Mouse (Mus musculus): Measurements from ENCODE around the gene Mtrf1l. TPM values are rescaled to one million over a fixed set of nuclear protein-coding genes. Genes with fewer than 3 reads are reported as not detected.

Mtrf1l gene
- polyA plus RNA-seq, 1 experiment from 2014 or later: 18.0 TPM

DNA sequence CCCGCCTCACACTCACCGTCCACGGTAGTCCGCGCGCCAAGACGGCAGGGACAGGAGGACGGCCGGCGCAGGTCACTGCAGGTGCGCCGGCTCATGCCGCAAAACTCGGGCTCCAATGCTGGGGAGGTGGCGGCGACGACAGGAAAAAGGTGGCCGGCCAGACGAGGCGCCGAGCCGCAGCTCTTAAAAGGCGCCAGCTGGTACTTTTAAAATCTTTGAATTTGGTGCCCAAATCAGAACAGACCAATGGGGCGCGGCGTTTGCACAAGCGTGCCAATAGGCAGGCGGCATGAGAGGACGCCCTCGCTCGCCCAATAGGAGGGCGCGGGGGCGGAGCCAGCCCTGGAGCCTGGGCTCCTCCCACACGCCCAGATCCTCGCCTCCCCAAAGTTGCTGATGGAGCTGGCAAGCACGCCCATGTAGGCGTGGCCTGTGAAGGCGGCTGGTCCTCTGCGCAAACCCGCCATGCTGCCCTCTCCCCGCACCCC, 18.4 kb downstream of the Mtrf1l start, which contains the start of gene Fbxo5:
Fbxo5 (minus strand) TSS at position 358 of the 488 bp plus-strand sequence.
- DNase-seq (ENCODE audit: low spot score): peak; percentile 99

DNA sequence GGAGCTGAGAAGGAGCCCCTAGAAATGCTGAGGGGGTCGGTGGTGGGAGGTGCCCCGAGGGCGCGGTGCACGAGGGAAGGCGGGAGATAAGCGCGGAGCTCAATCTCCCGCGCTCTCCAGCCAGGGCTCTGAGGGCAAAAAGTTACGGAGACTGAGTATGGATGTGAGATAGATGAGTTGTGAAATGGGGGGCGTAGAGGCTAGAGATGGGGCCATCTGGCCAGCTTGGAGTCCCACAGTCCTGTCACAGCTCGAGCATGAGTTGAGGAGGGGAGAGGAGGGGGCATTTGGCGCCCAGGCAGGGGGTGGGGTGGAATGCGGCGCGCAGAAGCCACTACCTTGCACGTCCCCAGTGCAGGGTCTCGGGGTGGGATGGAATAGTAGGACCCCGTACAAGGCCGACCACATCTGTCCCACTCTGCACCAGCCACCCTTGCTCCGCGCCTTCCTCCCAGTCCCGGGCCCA, 19.0 kb downstream of the Mtrf1l start:
- peak; percentile 45 for DNase-seq (ENCODE audit: low spot score)

DNA sequence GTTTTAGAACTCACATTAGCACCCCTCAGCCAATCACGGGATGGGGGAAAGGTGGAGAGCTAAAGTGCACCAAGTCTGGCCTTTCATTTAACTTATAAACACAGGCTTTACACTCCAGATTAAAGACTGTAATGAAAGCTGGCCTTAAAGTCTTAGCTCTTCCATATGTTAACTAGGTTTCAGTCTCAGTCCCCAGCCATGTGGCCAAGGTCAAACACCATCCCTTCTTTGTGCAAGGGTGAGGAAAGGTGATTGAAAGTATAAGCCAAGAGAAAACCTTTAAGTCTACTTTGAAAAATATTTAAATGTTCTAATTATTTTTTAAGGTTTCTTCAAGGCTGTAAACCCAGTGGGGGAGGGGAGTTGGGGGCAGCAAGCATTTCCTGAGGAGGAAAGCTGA, 20.0 kb downstream of the Mtrf1l start:
- no peak for DNase-seq (ENCODE audit: low spot score)

DNA sequence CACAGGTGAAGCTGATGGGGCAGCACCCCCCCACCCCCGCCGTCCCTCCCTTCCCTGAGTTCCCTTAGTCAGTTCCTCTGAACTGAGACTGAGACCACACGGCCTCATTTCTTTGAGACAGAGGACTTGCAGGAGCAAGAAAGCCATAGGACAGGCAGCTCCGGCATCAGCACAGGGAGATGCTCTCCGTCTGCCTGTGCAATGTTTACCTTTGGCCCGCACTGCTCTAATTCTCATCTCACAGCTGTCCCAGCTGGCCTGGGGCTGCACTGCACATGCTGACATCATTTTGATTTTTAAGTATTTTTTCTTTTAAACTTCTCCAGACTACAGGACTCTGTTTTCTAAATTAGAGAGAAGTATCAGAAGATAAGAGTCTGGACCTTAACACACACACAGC, 20.8 kb downstream of the Mtrf1l start:
- DNase-seq (ENCODE audit: low spot score): no peak

DNA sequence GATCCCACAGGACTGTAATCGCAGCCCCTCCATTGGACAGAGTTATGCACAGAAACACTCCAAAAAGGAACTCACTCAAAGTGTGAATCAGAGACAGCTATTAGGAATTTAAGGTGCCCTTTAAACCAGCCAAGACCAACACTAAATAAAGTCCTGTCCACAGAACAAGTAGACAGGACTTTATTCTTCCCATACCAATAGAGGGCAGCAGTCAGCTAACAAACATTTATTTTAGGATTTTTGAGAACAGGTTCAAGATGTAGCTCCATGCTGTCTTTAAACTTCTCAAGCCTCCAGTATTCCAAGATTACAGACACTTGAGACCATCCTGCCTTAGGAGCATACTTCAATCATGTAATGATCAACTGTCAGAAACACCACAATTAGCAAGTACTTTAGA, 23.2 kb downstream of the Mtrf1l start:
- peak; percentile 52 for DNase-seq (ENCODE audit: low spot score)

DNA sequence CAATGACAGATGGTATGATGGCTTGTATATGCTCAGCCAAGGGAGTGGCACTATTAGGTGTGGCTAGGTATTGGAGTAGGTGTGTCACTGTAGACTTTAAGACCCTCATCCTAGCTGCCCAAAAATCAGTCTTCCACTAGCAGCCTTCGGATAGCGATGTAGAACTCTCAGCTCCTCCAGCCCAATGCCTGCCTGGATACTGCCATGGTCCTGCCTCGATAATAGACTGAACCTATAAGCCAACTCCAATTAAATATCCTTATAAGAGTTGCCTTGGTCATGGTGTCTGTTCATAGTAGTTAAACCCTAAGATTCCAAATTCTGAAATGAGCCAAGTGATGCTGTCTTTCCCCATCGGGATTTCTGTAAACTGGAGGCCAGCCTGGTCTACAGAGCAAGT, 25.6 kb downstream of the Mtrf1l start:
- no peak for DNase-seq (ENCODE audit: low spot score)

DNA sequence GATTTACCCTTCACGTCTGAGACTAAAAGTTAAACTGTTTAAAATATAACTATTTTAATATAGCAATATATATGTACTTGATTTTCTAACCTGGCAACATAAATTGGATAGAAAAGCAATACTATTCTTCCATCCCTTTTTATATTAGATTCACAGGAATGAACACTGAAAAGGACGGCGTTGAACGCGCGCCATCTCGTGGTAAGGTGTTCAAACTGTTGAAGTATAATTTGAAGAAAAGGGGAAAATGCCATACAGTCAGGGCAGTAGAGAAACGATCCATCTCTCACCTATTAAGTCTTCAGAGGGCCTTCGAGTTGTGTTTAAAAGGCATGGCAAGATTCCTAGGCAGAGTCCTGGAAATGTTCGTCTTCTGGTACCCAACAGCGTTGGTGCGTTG, 33.1 kb downstream of the Mtrf1l start:
- peak; percentile 22 for DNase-seq (ENCODE audit: low spot score)

DNA sequence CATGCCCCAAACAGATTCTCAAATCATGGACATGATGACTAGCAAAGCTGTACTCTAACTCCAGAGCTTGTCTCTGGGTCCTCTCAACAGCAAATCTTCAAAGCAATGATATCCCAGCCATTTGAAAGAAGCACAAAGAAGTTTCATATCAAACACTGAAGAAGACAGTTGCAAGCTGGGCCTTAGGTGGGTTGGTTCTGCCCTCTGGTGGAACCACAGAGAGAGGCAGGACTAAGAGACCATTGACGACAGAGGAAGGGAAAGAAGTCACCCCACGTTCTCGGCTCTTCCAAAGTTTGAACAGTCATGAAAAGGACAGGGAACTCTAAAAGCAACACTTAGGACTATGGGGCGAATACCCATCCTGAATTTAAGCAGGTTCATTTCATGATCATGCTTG, 36.8 kb downstream of the Mtrf1l start:
- DNase-seq (ENCODE audit: low spot score): peak; percentile 33

Other genes with a start within 250 kb of the Mtrf1l start
- 1.3 and 1.5 TPM in 2 replicates for gene Myct1, start 230.1 kb downstream of the Mtrf1l start, polyA plus RNA-seq (2015; fragmentation: Nextera tagmentation; extraction: Ambion mirVana)
- 0.32 and 0.51 TPM in 2 replicates for gene Vip, start 184.7 kb downstream of the Mtrf1l start, polyA plus RNA-seq (2015; fragmentation: Nextera tagmentation; extraction: Ambion mirVana)
- gene Fbxo5, start 18.3 kb downstream of the Mtrf1l start, polyA plus RNA-seq (2015; fragmentation: Nextera tagmentation; extraction: Ambion mirVana): 112 and 116 TPM in 2 replicates
- 1.5 and 2.1 TPM in 2 replicates for gene Rgs17, start 98.5 kb upstream of the Mtrf1l start, polyA plus RNA-seq (2015; fragmentation: Nextera tagmentation; extraction: Ambion mirVana)

All from thymus, postnatal 0 days (tissue).